Mouse (Mus musculus) G1E (cell line): ENCODE data around the gene Slc35f3.

Experiments used
- CTCF ChIP-seq: IDR thresholded peaks from 2 replicates; pipeline ENCODE4 v1.5.1; 2012; ENCODE audit warnings: low read depth, low read length, inconsistent platforms, mixed read lengths
- GATA1 ChIP-seq: IDR thresholded peaks from 2 replicates; pipeline ENCODE4 v1.6.1; 2012; ENCODE audit warnings: borderline replicate concordance, low read length, inconsistent platforms, mixed read lengths
- TAL1 ChIP-seq: conservative IDR thresholded peaks from 2 replicates; pipeline ENCODE4 v1.6.1; 2012; ENCODE audit warnings: low read depth, low read length, inconsistent platforms, mixed read lengths

- TF ChIP-seq CTCF (no peak), TAL1 (no peak), GATA1 (no peak)
These were observed 62.3 kb downstream of the Slc35f3 start for GRCm38 (mm10) chr8:126360701-126361100.
